Mouse (Mus musculus): ENCODE data around the gene Atp8b5. TPM values are rescaled to one million over a fixed set of nuclear protein-coding genes. Genes with fewer than 3 reads are reported as not detected.
A peak's percentile ranks its signal among the peaks of the same experiment; 100 is the strongest.

Gene Atp8b5
- polyA plus RNA-seq, 1 experiment from 2014 or later, result 0.46 TPM

GRCm38 (mm10) chr4:43406162-43406971 is 139.4 kb downstream of the Atp8b5 start:
- WGBS, result under 1% methylated on average over 28 of the region's 28 CpGs
- peak; percentile 95 for DNase-seq (ENCODE audit: low spot score)
- Histone ChIP-seq H3K4me1 (peaks cover 45% of the 10 kb centered on the region), H3K9me3 (no peaks in the 10 kb centered on the region), H3K27me3 (ENCODE audit: insufficient read depth, poor library complexity, severe bottlenecking) (no peaks in the 10 kb centered on the region), H3K36me3 (no peaks in the 10 kb centered on the region), H3K4me3 (peak overlapping the region; percentile 63), H3K27ac (peak overlapping the region; percentile 90)

- peaks cover 36% of the 10 kb centered on the region for H3K4me1 ChIP-seq
- WGBS, result 63% methylated on average over 12 of the region's 12 CpGs
- peak overlapping the region; percentile 90 for H3K27ac ChIP-seq
- H3K9me3 ChIP-seq, result no peaks in the 10 kb centered on the region
- H3K36me3 ChIP-seq, result no peaks in the 10 kb centered on the region
- no peaks in the 10 kb centered on the region for H3K27me3 ChIP-seq (ENCODE audit: insufficient read depth, poor library complexity, severe bottlenecking)
- no peak for DNase-seq (ENCODE audit: low spot score)
- H3K4me3 ChIP-seq, result peak overlapping the region; percentile 63
These were observed 140.3 kb downstream of the Atp8b5 start for GRCm38 (mm10) chr4:43407071-43407920.

GRCm38 (mm10) chr4:43414761-43415160 is 147.8 kb downstream of the Atp8b5 start:
- Histone ChIP-seq H3K9me3 (no peaks in the 10 kb centered on the region), H3K27me3 (ENCODE audit: insufficient read depth, poor library complexity, severe bottlenecking) (no peaks in the 10 kb centered on the region), H3K27ac (no peak overlapping the region), H3K4me1 (peaks cover 28% of the 10 kb centered on the region; the same call in 1 of the 2 replicates), H3K4me3 (no peak overlapping the region), H3K36me3 (peaks cover 26% of the 10 kb centered on the region)
- 82% methylated on average over 14 of the region's 14 CpGs for WGBS
- no peak for DNase-seq (ENCODE audit: low spot score)

- H3K36me3 ChIP-seq, result peaks cover 26% of the 10 kb centered on the region
- no peak overlapping the region for H3K27ac ChIP-seq
- DNase-seq (ENCODE audit: low spot score), result no peak
- no peaks in the 10 kb centered on the region for H3K27me3 ChIP-seq (ENCODE audit: insufficient read depth, poor library complexity, severe bottlenecking)
- H3K4me3 ChIP-seq, result no peak overlapping the region
- H3K4me1 ChIP-seq, result peaks cover 28% of the 10 kb centered on the region; the same call in 1 of the 2 replicates
- WGBS, result 79% methylated on average over 29 of the region's 29 CpGs
- H3K9me3 ChIP-seq, result no peaks in the 10 kb centered on the region
These were observed 148.5 kb downstream of the Atp8b5 start for GRCm38 (mm10) chr4:43415221-43416070.

- no peak overlapping the region for H3K27ac ChIP-seq
- no peak overlapping the region for H3K4me3 ChIP-seq
- no peak for DNase-seq (ENCODE audit: low spot score)
- H3K27me3 ChIP-seq (ENCODE audit: insufficient read depth, poor library complexity, severe bottlenecking), result peaks cover 2% of the 10 kb centered on the region; the same call in 1 of the 2 replicates
- H3K36me3 ChIP-seq, result peaks cover 26% of the 10 kb centered on the region
- H3K4me1 ChIP-seq, result peaks cover 28% of the 10 kb centered on the region; the same call in 1 of the 2 replicates
- 92% methylated on average over 22 of the region's 22 CpGs for WGBS
- no peaks in the 10 kb centered on the region for H3K9me3 ChIP-seq
These were observed 149.1 kb downstream of the Atp8b5 start for GRCm38 (mm10) chr4:43416071-43416490.

GRCm38 (mm10) chr4:43417269-43418062 is 150.5 kb downstream of the Atp8b5 start:
- H3K27me3 ChIP-seq (ENCODE audit: insufficient read depth, poor library complexity, severe bottlenecking), result peaks cover 16% of the 10 kb centered on the region
- no peak for DNase-seq (ENCODE audit: low spot score)
- no peak overlapping the region for H3K4me3 ChIP-seq
- H3K27ac ChIP-seq, result peak overlapping the region; percentile 59; the same call in 1 of the 2 replicates
- WGBS, result 63% methylated on average over 16 of the region's 16 CpGs
- H3K36me3 ChIP-seq, result peaks cover 40% of the 10 kb centered on the region
- peaks cover 34% of the 10 kb centered on the region; the same call in 1 of the 2 replicates for H3K4me1 ChIP-seq
- H3K9me3 ChIP-seq, result no peaks in the 10 kb centered on the region

- Histone ChIP-seq H3K27ac (no peak overlapping the region), H3K4me1 (peaks cover 30% of the 10 kb centered on the region; the same call in 1 of the 2 replicates), H3K4me3 (no peak overlapping the region), H3K36me3 (peaks cover 50% of the 10 kb centered on the region), H3K27me3 (ENCODE audit: insufficient read depth, poor library complexity, severe bottlenecking) (peaks cover 26% of the 10 kb centered on the region), H3K9me3 (no peaks in the 10 kb centered on the region)
- WGBS, result 77% methylated on average over 4 of the region's 4 CpGs
- no peak for DNase-seq (ENCODE audit: low spot score)
These were observed 151.5 kb downstream of the Atp8b5 start for GRCm38 (mm10) chr4:43418450-43418849.

- DNase-seq (ENCODE audit: low spot score), result no peak
- Histone ChIP-seq H3K27ac (0 out of 2 replicates have a peak overlapping the region, but pooled peaks have one; percentile 19), H3K4me3 (no peak overlapping the region), H3K36me3 (peaks cover 57% of the 10 kb centered on the region), H3K4me1 (peaks cover 28% of the 10 kb centered on the region; the same call in 1 of the 2 replicates), H3K9me3 (no peaks in the 10 kb centered on the region), H3K27me3 (ENCODE audit: insufficient read depth, poor library complexity, severe bottlenecking) (peaks cover 32% of the 10 kb centered on the region)
- WGBS, result 50% methylated on average over 15 of the region's 15 CpGs
These were observed 152.2 kb downstream of the Atp8b5 start for GRCm38 (mm10) chr4:43418973-43419656.

GRCm38 (mm10) chr4:43419801-43420281 is 152.9 kb downstream of the Atp8b5 start:
- H3K4me1 ChIP-seq, result peaks cover 28% of the 10 kb centered on the region
- H3K27ac ChIP-seq, result 0 out of 2 replicates have a peak overlapping the region, but pooled peaks have one; percentile 19
- peaks cover 40% of the 10 kb centered on the region for H3K27me3 ChIP-seq (ENCODE audit: insufficient read depth, poor library complexity, severe bottlenecking)
- H3K36me3 ChIP-seq, result peaks cover 59% of the 10 kb centered on the region
- no peak overlapping the region for H3K4me3 ChIP-seq
- 60% methylated on average over 9 of the region's 9 CpGs for WGBS
- H3K9me3 ChIP-seq, result no peaks in the 10 kb centered on the region
- DNase-seq (ENCODE audit: low spot score), result no peak

- 6% methylated on average over 6 of the region's 6 CpGs for WGBS
- Histone ChIP-seq H3K36me3 (peaks cover 59% of the 10 kb centered on the region), H3K9me3 (no peaks in the 10 kb centered on the region), H3K27me3 (ENCODE audit: insufficient read depth, poor library complexity, severe bottlenecking) (peaks cover 44% of the 10 kb centered on the region), H3K4me3 (no peak overlapping the region), H3K27ac (no peak overlapping the region), H3K4me1 (peaks cover 33% of the 10 kb centered on the region)
- no peak for DNase-seq (ENCODE audit: low spot score)
These were observed 153.3 kb downstream of the Atp8b5 start for GRCm38 (mm10) chr4:43420305-43420704.

GRCm38 (mm10) chr4:43421632-43422240 is 154.8 kb downstream of the Atp8b5 start:
- H3K36me3 ChIP-seq, result peaks cover 57% of the 10 kb centered on the region
- no peaks in the 10 kb centered on the region for H3K9me3 ChIP-seq
- peaks cover 46% of the 10 kb centered on the region for H3K4me1 ChIP-seq
- H3K27ac ChIP-seq, result no peak overlapping the region
- H3K4me3 ChIP-seq, result no peak overlapping the region
- DNase-seq (ENCODE audit: low spot score), result no peak
- H3K27me3 ChIP-seq (ENCODE audit: insufficient read depth, poor library complexity, severe bottlenecking), result peaks cover 59% of the 10 kb centered on the region
- 58% methylated on average over 28 of the region's 28 CpGs for WGBS
